Mouse (Mus musculus) lung, adult 2 months (tissue): ENCODE measurements around the gene Pmpcb. TPM values are rescaled to one million over a fixed set of nuclear protein-coding genes. Genes with fewer than 3 reads are reported as not detected.
A peak's percentile ranks its signal among the peaks of the same experiment; 100 is the strongest.

Experiments
- DNase-seq: peaks from one replicate; pipeline ENCODE4 v3.0.0; 2022
- H3K4me1 ChIP-seq: fragments of 200-500 bp; 2 replicates; pipeline ENCODE4 v1.6.1; 2011; ENCODE audit warnings: low read length; ENCODE audit not compliant: control insufficient read depth, insufficient read depth
- H3K4me3 ChIP-seq: fragments of 200-500 bp; replicated peaks from 2 replicates; pipeline ENCODE3; 2011; ENCODE audit warnings: low read depth, mild to moderate bottlenecking, control low read depth, low read length; ENCODE audit errors: extremely low read depth
- CTCF ChIP-seq: fragments of 200-500 bp; IDR thresholded peaks from 2 replicates; pipeline ENCODE4 v1.5.1; 2011; ENCODE audit warnings: mild to moderate bottlenecking, low read length, control low read depth; ENCODE audit not compliant: insufficient read depth
- POLR2A ChIP-seq: fragments of 200-500 bp; IDR thresholded peaks from 2 replicates; pipeline ENCODE4 v1.6.1; 2011; ENCODE audit warnings: low read depth, mild to moderate bottlenecking, control low read depth, low read length, borderline replicate concordance; ENCODE audit errors: extremely low read depth
- WGBS: fragments of 180-500 bp; shearing (Covaris S2); methylation state at CpG from one replicate; pipeline ENCODE4 v1.1.7; 2018; 5-methylcytosine and 5-hydroxymethylcytosine counted together
- polyA plus RNA-seq: library from polyadenylated mRNA; depleted of rRNA; stranded (reverse); fragments of >200 nt; gene quantifications from 2 replicates; pipeline ENCODE4 v1.2.3, GENCODE M21; 2012

The Pmpcb gene
- polyA plus RNA-seq, 1 experiment: 25.4 TPM

DNA sequence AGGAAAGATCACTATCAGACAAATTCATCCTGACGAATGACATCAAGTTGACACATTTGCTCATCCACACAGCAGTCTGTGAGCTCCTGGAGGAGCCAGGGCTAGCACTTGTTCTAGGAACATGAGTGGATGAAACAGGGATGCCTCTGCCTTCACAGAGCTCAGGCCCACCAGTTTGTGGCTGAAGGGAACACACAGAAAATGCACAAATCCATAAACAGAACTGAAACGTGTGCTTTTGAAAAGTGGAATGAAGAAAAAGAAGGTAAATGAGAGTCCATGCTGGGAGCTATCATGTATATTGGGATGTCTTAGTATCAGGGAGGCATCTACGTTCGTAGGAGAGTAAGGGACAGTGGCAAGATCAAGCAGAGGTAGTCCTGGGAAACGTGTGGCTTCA is 7.8 kb upstream of the Pmpcb start:
- Histone ChIP-seq H3K4me3 (no peak overlapping the region), H3K4me1 (no peaks in the 10 kb centered on the region)
- no peak for TF ChIP-seq CTCF
- TF ChIP-seq POLR2A: no peak
- no peak for DNase-seq
- WGBS: 78% methylated on average over 5 of the region's 5 CpGs

DNA sequence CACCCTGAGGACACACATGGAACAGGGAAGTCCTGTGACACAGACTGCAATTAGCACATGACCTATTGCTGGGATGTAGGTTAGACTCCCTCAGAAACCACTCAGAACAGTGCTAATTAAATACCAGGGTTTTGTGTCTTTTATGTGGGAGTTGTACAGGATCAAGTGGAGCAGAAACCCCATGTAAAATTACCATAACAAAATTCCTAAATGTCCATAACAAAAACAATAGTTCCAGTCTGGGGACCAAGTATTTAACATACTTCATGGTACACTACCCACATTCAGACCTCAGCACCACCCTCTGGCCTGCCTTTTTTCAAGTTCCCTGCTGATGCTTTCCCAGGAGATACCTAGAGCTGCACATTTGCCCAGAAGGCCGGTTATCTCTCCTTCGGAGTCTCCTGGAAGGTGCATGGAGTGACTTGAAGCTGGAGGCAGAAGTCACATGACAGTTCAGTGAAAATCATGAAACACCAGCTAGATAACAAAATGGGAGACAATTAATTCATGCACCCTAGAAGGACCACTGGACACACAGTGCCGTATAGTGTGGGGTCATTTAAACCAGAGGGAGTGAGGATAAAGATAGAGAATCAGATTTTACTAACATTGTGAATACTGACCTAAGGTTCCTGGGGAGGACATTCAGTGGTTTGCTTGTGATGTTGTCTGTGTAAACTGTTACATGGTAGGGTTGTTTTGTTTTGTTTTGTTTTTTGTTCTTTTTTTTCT is 4.6 kb upstream of the Pmpcb start:
- DNase-seq: no peak
- H3K4me3 ChIP-seq: no peak overlapping the region
- WGBS: 91% methylated on average over 3 of the region's 3 CpGs
- no peaks in the 10 kb centered on the region; the same call in 1 of the 2 replicates for H3K4me1 ChIP-seq
- TF ChIP-seq CTCF (no peak), POLR2A (no peak)

GRCm38 (mm10) chr5:21732930-21733329 is 4.0 kb upstream of the Pmpcb start:
- H3K4me1 ChIP-seq: peaks cover 5% of the 10 kb centered on the region
- no peak for DNase-seq
- TF ChIP-seq CTCF (peak; percentile 51; the same call in 1 of the 2 replicates), POLR2A (no peak)
- H3K4me3 ChIP-seq: no peak overlapping the region
- whole genome bisulfite sequencing: 26% methylated on average over 8 of the region's 8 CpGs

DNA sequence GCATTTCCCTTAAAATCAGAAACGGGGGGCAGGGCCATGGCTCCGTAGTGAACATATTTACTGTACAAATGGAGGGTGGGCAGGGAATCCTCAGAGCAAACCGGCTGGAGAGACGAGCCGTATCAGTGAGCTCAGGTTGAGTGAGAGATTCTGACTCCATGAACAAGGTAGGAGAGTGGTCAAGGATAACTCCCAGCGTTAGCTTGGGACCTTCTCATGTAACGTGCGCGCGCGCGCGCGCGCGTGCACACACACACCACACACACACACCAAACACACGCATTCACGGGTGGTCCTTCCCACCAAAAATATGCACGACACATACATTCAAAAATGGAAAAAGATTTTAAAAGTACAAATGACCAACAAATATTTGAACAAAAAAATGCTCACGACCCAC is 1.8 kb upstream of the Pmpcb start:
- peaks cover 6% of the 10 kb centered on the region for H3K4me1 ChIP-seq
- no peak for DNase-seq
- WGBS: 73% methylated on average over 20 of the region's 20 CpGs
- TF ChIP-seq POLR2A (no peak), CTCF (no peak)
- peak overlapping the region; percentile 66 for H3K4me3 ChIP-seq

- Histone ChIP-seq H3K4me3 (peak overlapping the region; percentile 66), H3K4me1 (peaks cover 6% of the 10 kb centered on the region)
- peak; percentile 7; the same call in 1 of the 2 replicates for TF ChIP-seq POLR2A
- peak; percentile 78 for TF ChIP-seq CTCF
- DNase-seq: peak; percentile 47
- 27% methylated on average over 10 of the region's 10 CpGs for WGBS
These were observed 1.4 kb upstream of the Pmpcb start for GRCm38 (mm10) chr5:21735584-21735983.

- TF ChIP-seq POLR2A (no peak), CTCF (no peak)
- Histone ChIP-seq H3K4me3 (no peak overlapping the region), H3K4me1 (peaks cover 6% of the 10 kb centered on the region)
- no peak for DNase-seq
- WGBS: 79% methylated on average over 11 of the region's 11 CpGs
These were observed 895 bp upstream of the Pmpcb start for GRCm38 (mm10) chr5:21736046-21736445.

- H3K4me3 ChIP-seq: peak overlapping the region; percentile 85
- WGBS: 14% methylated on average over 10 of the region's 10 CpGs
- TF ChIP-seq CTCF (no peak), POLR2A (no peak)
- H3K4me1 ChIP-seq: peaks cover 6% of the 10 kb centered on the region
- DNase-seq: no peak
These were observed 679 bp downstream of the Pmpcb start for GRCm38 (mm10) chr5:21737620-21738019.

DNA sequence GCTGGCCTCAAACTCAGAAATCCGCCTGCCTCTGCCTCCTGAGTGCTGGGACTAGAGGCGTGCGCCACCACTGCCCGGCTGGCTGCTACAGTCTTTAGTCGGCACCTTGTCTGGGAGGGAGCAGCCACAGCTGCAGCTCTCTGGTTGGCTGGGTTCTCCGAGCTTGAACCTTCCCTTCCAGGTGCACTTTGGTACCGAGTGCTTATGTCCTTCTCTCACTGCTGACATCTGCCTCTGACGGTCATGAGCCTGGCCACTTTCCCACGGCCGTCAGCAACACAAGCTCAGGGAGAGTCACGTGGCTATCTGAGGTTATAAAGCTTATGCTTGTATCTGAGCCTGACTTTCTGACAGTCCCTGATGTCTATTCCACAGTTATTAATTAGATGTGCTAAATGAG is 2.2 kb downstream of the Pmpcb start:
- Histone ChIP-seq H3K4me3 (no peak overlapping the region), H3K4me1 (peaks cover 6% of the 10 kb centered on the region)
- 89% methylated on average over 11 of the region's 11 CpGs for WGBS
- no peak for TF ChIP-seq CTCF
- no peak for TF ChIP-seq POLR2A
- no peak for DNase-seq

DNA sequence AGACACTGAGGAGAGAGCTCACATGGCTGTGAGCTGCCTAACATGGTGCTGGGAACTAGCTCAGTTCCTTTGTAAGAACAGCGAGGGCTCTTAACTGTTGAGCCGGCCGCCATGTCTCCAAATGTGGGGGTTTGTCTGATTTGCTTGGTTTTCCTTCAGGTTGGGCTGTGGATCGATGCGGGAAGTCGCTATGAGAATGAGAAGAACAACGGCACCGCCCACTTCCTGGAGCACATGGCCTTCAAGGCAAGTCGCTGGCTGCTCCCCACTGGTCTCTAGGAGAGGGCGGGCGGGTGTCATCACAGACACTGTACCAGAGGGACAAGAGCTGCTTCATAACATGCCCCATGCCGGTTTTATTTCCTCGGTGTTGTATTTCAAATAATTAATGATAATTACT is 2.9 kb downstream of the Pmpcb start:
- WGBS: 77% methylated on average over 13 of the region's 13 CpGs
- TF ChIP-seq CTCF (no peak), POLR2A (no peak)
- no peak for DNase-seq

DNA sequence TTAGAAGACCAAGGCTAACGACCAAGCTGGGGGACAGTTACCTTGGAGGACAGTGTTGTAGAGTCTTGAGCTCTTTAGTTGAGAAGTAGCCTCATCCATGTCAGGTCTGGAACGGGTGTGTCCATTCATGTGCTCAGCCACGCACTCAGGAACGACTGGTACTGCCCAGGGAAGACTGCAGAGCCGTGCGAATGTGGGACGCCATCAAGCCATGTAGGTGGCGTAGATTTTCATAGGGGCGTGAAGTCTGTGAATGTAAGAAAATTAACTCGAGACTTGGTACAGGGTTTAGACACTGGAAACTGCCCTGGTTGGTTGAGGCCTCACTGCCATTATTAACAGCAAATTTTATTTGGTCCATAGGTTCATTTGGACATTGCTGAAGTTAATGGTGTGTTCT is 6.7 kb downstream of the Pmpcb start:
- DNase-seq: no peak
- 97% methylated on average over 10 of the region's 10 CpGs for WGBS
- no peak overlapping the region for H3K4me3 ChIP-seq
- H3K4me1 ChIP-seq: no peaks in the 10 kb centered on the region
- no peak for TF ChIP-seq POLR2A
- TF ChIP-seq CTCF: no peak

More for the DNA sequence above, 2.9 kb downstream of the Pmpcb start:
- Histone ChIP-seq H3K4me3 (no peak overlapping the region), H3K4me1 (peaks cover 6% of the 10 kb centered on the region)
